Mouse (Mus musculus) hindbrain, embryonic 11.5 days (tissue): ENCODE results near the gene Fn3k. TPM values are rescaled to one million over a fixed set of nuclear protein-coding genes. Genes with fewer than 3 reads are reported as not detected.
A peak's percentile ranks its signal among the peaks of the same experiment; 100 is the strongest.

Source experiments
- ATAC-seq: fragments of 200-750 bp; cut with Nextera tagmentation; 2 replicates; pipeline ENCODE4 v1.8.0; 2017; ENCODE audit warnings: mild to moderate bottlenecking, moderate TSS enrichment, moderate library complexity; ENCODE audit not compliant: low FRiP score
- DNase-seq: peaks from one replicate; pipeline ENCODE4 v3.0.0-alpha.2; 2015; ENCODE audit warnings: low spot score
- H3K27ac ChIP-seq: fragments of 300-500 bp; sonication (generic); 2 replicates; pipeline ENCODE4 v1.5.1; 2014; ENCODE audit warnings: mild to moderate bottlenecking, low read depth, low read length
- H3K27me3 ChIP-seq: fragments of 300-500 bp; sonication (generic); 2 replicates; pipeline ENCODE4 v1.6.1; 2014; ENCODE audit warnings: mild to moderate bottlenecking, low read length, moderate library complexity, mixed read lengths; ENCODE audit not compliant: control insufficient read depth, insufficient read depth
- H3K36me3 ChIP-seq: fragments of 300-500 bp; sonication (generic); 2 replicates; pipeline ENCODE4 v1.6.1; 2014; ENCODE audit warnings: mild to moderate bottlenecking, low read length, moderate library complexity, mixed read lengths; ENCODE audit not compliant: control insufficient read depth, insufficient read depth
- H3K4me1 ChIP-seq: fragments of 300-500 bp; sonication (generic); replicated peaks from 2 replicates; pipeline ENCODE4 v1.6.1; 2014; ENCODE audit warnings: low read length, mixed read lengths; ENCODE audit not compliant: control insufficient read depth, insufficient read depth
- H3K4me2 ChIP-seq: fragments of 300-500 bp; sonication (generic); replicated peaks from 2 replicates; pipeline ENCODE4 v1.6.1; 2014; ENCODE audit warnings: mild to moderate bottlenecking, low read depth, low read length
- H3K4me3 ChIP-seq: fragments of 300-500 bp; sonication (generic); 2 replicates; pipeline ENCODE4 v1.5.1; 2014; ENCODE audit warnings: low read depth, low read length
- H3K9ac ChIP-seq: fragments of 300-500 bp; sonication (generic); 2 replicates; pipeline ENCODE4 v1.6.1; 2014; ENCODE audit warnings: low read depth, low read length
- H3K9me3 ChIP-seq: fragments of 300-500 bp; sonication (generic); 2 replicates; pipeline ENCODE4 v1.6.1; 2016; ENCODE audit warnings: low read length; ENCODE audit not compliant: control insufficient read depth
- WGBS: fragments of 180-500 bp; shearing (Covaris S2); extraction: QIAGEN DNeasy Blood & Tissue Kit; methylation state at CpG from one replicate; pipeline ENCODE4 v1.1.7; 2014; 5-methylcytosine and 5-hydroxymethylcytosine counted together
- polyA plus RNA-seq: library from polyadenylated mRNA; unstranded; fragments of >200 nt; fragmentation: Nextera tagmentation; extraction: Ambion mirVana; gene quantifications from 2 replicates; pipeline ENCODE4 v1.2.1, GENCODE M21; 2014

Gene Fn3k
- polyA plus RNA-seq, 1 experiment from 2014 or later, result 2.6 TPM

- no peak for DNase-seq
- H3K4me2 ChIP-seq, result no peak overlapping the region
- no peaks in the 10 kb centered on the region for H3K27me3 ChIP-seq
- H3K36me3 ChIP-seq, result no peaks in the 10 kb centered on the region
- no peaks in the 10 kb centered on the region for H3K9me3 ChIP-seq
- H3K9ac ChIP-seq, result no peak overlapping the region
- 86% methylated on average over 4 of the region's 4 CpGs for WGBS
- H3K4me1 ChIP-seq, result no peaks in the 10 kb centered on the region
- no peak overlapping the region for H3K4me3 ChIP-seq
- no peak for ATAC-seq
- H3K27ac ChIP-seq, result no peak overlapping the region
Observed at GRCm38 (mm10) chr11:121441653-121442052, 6.9 kb downstream of the Fn3k start.

- Histone ChIP-seq H3K9me3 (no peaks in the 10 kb centered on the region), H3K4me1 (no peaks in the 10 kb centered on the region), H3K4me2 (no peak overlapping the region), H3K36me3 (no peaks in the 10 kb centered on the region), H3K4me3 (no peak overlapping the region), H3K9ac (no peak overlapping the region), H3K27ac (no peak overlapping the region), H3K27me3 (no peaks in the 10 kb centered on the region)
- ATAC-seq (no peak), DNase-seq (no peak)
- 84% methylated on average over 2 of the region's 2 CpGs for WGBS
Observed at GRCm38 (mm10) chr11:121442076-121442475, 7.4 kb downstream of the Fn3k start.

- H3K27ac ChIP-seq, result no peak overlapping the region
Observed at GRCm38 (mm10) chr11:121451216-121451726, 16.6 kb downstream of the Fn3k start.

GRCm38 (mm10) chr11:121451753-121452635 is 17.3 kb downstream of the Fn3k start, which contains the start of gene Tbcd:
TSS of gene Tbcd (plus strand) at chr11:121451949.
- H3K9ac ChIP-seq, result peak within 1 kb of the TSS; percentile 73
- H3K4me2 ChIP-seq, result peak within 1 kb of the TSS; percentile 80
- no peaks in the 10 kb centered on the region; the same call in 1 of the 2 replicates for H3K27me3 ChIP-seq
- no peaks in the 10 kb centered on the region for H3K9me3 ChIP-seq
- WGBS, result under 1% methylated on average over 58 of the region's 58 CpGs
- ATAC-seq (peak; percentile 95), DNase-seq (peak; percentile 95)
- no peaks in the 10 kb centered on the region for H3K4me1 ChIP-seq
- H3K27ac ChIP-seq, result peak within 1 kb of the TSS; percentile 83
- no peaks in the 10 kb centered on the region for H3K36me3 ChIP-seq
- H3K4me3 ChIP-seq, result peak within 1 kb of the TSS; percentile 93

More at GRCm38 (mm10) chr11:121451216-121451726, 16.6 kb downstream of the Fn3k start:
- H3K4me2 ChIP-seq, result peak overlapping the region; percentile 80
- no peaks in the 10 kb centered on the region for H3K4me1 ChIP-seq
- H3K27me3 ChIP-seq, result no peaks in the 10 kb centered on the region; the same call in 1 of the 2 replicates
- 21% methylated on average over 9 of the region's 9 CpGs for WGBS
- peak overlapping the region; percentile 93 for H3K4me3 ChIP-seq
- H3K9me3 ChIP-seq, result no peaks in the 10 kb centered on the region
- ATAC-seq, result 0 out of 2 replicates have a peak, but pooled peaks have one; percentile 4
- DNase-seq, result no peak
- peak overlapping the region; percentile 73; the same call in 1 of the 2 replicates for H3K9ac ChIP-seq
- no peaks in the 10 kb centered on the region for H3K36me3 ChIP-seq

- ATAC-seq (no peak), DNase-seq (no peak)
- WGBS, result 93% methylated on average over 3 of the region's 3 CpGs
- no peaks in the 10 kb centered on the region for H3K4me1 ChIP-seq
- H3K9me3 ChIP-seq, result no peaks in the 10 kb centered on the region
- H3K4me3 ChIP-seq, result no peak overlapping the region
- no peak overlapping the region for H3K9ac ChIP-seq
- H3K27ac ChIP-seq, result no peak overlapping the region
- H3K36me3 ChIP-seq, result peaks cover 3% of the 10 kb centered on the region; the same call in 1 of the 2 replicates
- H3K27me3 ChIP-seq, result no peaks in the 10 kb centered on the region
- H3K4me2 ChIP-seq, result no peak overlapping the region
Observed at GRCm38 (mm10) chr11:121457874-121458273, 23.2 kb downstream of the Fn3k start.

- DNase-seq, result no peak
- Histone ChIP-seq H3K4me3 (no peak overlapping the region), H3K9ac (no peak overlapping the region), H3K27me3 (no peaks in the 10 kb centered on the region), H3K9me3 (no peaks in the 10 kb centered on the region), H3K4me1 (no peaks in the 10 kb centered on the region), H3K36me3 (peaks cover 7% of the 10 kb centered on the region; the same call in 1 of the 2 replicates), H3K4me2 (no peak overlapping the region), H3K27ac (no peak overlapping the region)
- 92% methylated on average over 6 of the region's 6 CpGs for WGBS
- ATAC-seq, result no peak
Observed at GRCm38 (mm10) chr11:121467408-121467807, 32.7 kb downstream of the Fn3k start.

GRCm38 (mm10) chr11:121474831-121475230 is 40.1 kb downstream of the Fn3k start:
- no peaks in the 10 kb centered on the region for H3K4me1 ChIP-seq
- 93% methylated on average over 3 of the region's 3 CpGs for WGBS
- no peak for ATAC-seq
- no peak overlapping the region for H3K4me3 ChIP-seq
- no peaks in the 10 kb centered on the region for H3K36me3 ChIP-seq
- no peaks in the 10 kb centered on the region for H3K27me3 ChIP-seq
- H3K9ac ChIP-seq, result no peak overlapping the region
- no peak for DNase-seq
- no peak overlapping the region for H3K4me2 ChIP-seq
- no peaks in the 10 kb centered on the region for H3K9me3 ChIP-seq
- H3K27ac ChIP-seq, result no peak overlapping the region

GRCm38 (mm10) chr11:121475699-121476415 is 41.1 kb downstream of the Fn3k start:
- WGBS, result 42% methylated on average over 9 of the region's 9 CpGs
- no peak overlapping the region for H3K27ac ChIP-seq
- no peaks in the 10 kb centered on the region for H3K4me1 ChIP-seq
- ATAC-seq (no peak), DNase-seq (peak; percentile 82)
- no peak overlapping the region for H3K9ac ChIP-seq
- H3K4me3 ChIP-seq, result no peak overlapping the region
- H3K4me2 ChIP-seq, result no peak overlapping the region
- H3K27me3 ChIP-seq, result no peaks in the 10 kb centered on the region
- no peaks in the 10 kb centered on the region for H3K36me3 ChIP-seq
- H3K9me3 ChIP-seq, result no peaks in the 10 kb centered on the region
